Mouse (Mus musculus) erythroid progenitor cell, adult 5-6 weeks (primary cell): ENCODE results near the gene Srp68. TPM values are rescaled to one million over a fixed set of nuclear protein-coding genes. Genes with fewer than 3 reads are reported as not detected.

Experiments used
- ATAC-seq: replicated peaks from 2 replicates; pipeline ENCODE4 v1.8.0; 2016; ENCODE audit warnings: moderate number of reproducible peaks, mild to moderate bottlenecking, moderate TSS enrichment, inconsistent platforms; ENCODE audit not compliant: poor library complexity, low FRiP score, severe bottlenecking
- total RNA-seq, 2 experiments: library from RNA; stranded (forward) in 1 of 2; stranded (reverse) in 1 of 2; fragments of 150-400 nt in 1 of 2; fragments of 186-747, 209-891 nt in 1 of 2; gene quantifications; 2 replicates each; pipeline versions ENCODE4 v1.2.3 to v1.2.4; 2015 to 2017; ENCODE audit warnings: low replicate concordance in 2 of 2

Srp68 gene
- total RNA-seq, 2 experiments from 2014 or later, result 18.2 to 18.9 TPM

DNA sequence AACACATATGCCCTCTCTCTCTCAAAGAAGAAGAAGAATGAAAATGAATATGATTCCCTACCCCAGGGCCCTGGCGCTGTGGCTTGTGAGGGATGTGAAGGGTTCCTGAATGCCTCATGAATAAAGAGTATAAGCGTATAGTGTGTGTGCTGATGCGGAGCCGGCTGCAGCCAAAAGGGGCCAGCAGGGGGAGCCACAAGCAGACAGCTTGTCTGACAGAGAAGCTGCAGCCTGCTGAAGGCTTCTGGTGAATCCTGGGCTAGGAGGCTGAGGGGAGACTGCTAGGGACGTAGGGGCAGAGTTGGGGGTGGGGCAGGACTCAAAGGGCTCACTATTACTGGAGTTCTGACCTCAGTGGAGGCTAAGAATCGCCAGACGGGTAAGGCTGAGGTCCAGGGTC, 58.8 kb downstream of the Srp68 start:
- ATAC-seq, result no peak; the same call in 1 of the 2 replicates

DNA sequence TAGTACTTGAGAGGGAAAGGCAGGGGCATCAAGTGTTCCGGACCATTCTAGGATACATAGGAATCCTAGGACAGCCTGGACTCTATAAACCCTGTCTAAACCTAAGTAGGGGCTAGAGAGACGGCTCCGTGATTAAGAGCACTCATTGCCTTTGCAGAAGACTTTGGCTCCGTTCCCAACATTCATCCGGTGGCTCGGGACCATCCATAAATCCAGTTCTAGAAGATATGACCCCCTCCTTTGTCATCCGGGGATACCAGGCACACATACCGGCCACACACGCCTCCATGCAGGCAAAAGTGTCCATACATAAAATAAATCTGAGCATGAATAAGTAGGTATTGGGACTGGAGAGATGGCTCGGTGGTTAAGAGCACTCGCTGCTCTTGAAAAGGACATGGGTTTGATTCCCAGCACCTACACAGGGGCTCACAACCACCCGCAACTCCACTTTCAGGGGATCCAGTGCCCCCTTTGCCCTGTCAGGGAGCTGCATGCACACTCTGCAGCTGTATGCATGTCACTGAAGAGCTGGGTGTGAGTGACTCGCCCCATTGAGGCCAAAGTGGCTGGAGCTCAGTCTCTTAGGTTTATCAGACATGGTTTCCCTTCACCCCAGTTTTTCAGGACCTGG, 60.0 kb downstream of the Srp68 start:
- no peak for ATAC-seq

- ATAC-seq, result no peak
These were observed 61.2 kb downstream of the Srp68 start for GRCm38 (mm10) chr11:116212847-116213246.

DNA sequence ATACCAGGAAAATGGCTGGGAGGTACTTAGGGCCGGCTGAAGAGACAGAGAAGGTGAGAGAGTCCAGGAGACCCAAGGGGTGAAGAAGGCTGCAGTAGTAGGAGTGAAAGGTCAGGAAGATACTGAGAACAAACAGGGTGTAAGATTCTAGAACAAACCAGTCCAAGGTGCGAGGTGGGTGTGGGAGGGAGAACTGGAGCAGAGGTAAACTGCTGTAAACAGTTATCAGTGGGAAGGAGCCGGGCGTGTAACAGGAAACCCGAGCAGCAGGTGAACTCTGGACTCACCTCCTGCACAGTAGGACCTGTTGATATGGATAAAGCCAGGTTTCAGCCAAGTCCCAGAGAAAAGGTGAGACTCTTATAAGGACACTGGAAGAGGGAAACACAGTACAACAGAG, 63.3 kb downstream of the Srp68 start:
- ATAC-seq, result no peak

DNA sequence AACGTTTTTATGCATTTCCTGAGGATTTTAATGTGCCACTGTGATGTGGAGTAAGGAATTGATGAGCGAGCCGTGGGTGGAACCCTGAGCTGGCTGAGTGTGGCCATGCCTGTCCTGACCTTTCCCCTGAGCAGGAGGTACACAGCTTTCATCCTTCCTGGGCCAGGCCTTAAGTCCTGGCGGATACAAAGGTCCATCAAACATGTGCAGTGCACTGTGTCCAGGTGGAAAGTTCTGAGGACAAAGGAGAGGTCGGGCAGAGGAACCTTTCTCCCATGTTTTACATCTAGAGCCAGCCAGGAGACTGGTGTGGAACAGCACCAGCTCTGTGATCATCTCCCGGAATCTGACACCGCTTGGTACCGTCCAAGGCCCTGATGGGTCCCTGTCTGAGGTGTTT, 64.8 kb downstream of the Srp68 start:
- no peak for ATAC-seq

DNA sequence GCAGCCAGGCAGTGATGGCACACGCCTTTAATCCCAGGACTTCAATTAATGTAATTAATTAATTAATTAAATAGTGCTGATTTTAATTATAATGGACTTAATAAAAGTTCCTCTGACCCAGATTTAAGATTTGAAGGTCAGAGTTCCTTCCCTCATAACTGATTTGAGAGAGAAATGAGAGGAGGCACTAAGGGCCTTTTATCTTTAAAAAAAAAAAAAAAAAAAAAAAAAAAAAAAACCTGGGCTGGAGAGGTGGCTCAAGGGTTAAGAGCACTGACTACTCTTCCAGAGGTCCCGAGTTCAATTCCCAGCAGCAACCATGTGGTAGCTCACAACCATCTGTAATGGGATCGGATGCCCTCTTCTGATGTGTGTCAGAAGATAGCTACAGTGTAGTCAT, 65.4 kb downstream of the Srp68 start:
- ATAC-seq, result no peak

DNA sequence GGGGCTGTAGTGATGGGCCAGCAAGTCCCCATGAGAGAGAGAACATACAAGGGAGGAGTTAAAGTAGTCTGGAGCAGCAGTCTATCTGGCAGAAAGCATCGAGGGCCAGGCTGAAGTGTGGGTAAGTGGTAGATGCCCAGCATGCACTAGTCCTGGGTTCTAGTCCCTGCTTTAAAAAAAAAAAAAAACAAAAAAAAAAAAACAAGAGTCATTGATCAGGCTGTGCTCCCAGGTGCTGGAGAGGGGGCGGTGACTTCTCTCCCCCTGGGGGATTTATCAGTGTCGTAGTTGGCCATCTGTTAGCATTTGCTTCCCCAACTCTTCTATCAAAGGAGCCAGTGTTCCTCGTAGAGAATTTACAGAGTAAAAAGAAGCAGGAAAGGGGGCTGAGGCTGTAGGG, 67.3 kb downstream of the Srp68 start:
- no peak for ATAC-seq

- ATAC-seq, result no peak
These were observed 70.9 kb downstream of the Srp68 start for GRCm38 (mm10) chr11:116203150-116203549.

DNA sequence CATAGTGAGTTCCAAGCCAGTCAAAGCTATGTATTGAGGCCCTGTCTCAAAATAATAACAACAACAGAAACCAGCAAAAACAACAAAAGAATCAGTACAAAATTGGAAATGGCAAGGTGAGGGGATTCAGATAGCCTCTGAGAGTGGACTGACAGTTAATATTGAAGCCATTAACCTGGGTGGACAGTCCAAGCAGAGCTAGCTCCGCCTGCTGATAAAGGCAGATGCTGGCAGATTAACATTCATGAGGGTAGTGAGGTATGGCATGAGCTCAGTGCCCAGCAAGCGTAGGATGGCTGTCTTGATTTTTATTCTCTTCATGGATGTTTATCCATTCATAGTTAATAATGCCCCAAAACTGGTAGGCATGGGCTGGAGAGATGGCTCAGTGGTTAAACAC, 72.9 kb downstream of the Srp68 start:
- no peak for ATAC-seq

DNA sequence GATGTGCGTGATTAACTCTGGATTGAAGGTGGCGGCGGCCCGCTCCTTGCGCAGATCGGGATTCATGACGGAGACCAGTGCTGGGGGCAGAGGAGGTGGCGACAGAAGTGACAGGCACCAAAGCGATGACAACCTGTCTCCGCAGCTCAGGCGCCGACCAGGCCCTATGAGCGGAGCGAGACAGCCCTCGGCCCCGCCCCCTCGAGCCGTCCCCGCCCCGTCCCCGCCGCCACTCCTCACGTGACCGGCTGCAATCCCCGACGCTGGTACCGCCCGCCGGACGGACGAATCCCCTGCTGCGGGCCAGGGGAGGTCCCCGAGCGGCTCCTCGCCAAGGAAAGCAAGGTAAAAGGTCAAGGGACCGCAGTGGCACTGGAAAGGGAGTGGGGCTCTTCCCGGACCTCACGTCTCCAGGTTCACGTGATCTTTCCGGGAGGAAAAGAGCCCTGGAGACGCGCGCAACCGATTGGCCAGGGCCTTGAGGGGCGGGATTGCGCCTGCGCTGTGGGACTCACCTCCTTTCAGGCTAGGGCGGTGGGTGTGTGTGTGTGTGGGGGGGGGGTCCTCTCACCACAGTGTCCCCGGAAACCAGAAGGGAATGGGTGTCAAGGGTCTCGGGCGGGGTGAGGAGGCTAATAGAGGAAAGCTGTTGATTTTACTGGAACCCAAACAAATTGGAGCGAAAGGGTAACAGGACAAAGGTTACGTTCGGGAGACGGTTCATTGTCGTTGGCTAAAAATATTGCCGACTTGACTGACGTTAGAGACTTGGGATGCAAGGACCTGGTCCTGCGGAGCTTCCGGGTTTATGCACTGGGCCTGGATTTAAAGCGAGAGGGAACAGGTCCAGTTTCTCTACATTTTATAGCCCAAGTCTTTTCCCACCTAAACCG, 75.1 kb downstream of the Srp68 start, which contains the start of the genes Ten1 and Acox1:
Gene Ten1 (plus strand): TSS at position 217 of the 893 bp plus-strand sequence.
Gene Acox1 (minus strand): TSS at position 407 of the 893 bp plus-strand sequence.
- ATAC-seq, result peak; percentile 88

DNA sequence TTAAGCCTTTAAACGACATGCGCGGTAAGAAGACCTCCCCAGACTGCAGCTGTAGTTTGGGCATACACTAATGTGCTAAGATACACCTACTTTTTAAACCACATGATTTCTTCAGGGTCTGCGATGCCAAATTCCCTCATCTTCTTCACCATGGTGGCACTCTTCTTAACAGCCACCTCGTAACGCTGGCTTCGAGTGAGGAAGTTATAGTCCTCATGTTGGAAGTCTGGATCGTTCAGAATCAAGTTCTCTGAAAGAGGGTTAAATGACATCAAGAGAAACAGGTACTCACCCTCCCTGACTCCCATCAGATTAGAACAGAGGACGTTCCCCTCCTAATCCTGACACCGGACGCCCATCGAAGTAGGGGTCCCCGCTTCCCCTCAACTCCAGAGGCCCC, 75.9 kb downstream of the Srp68 start:
- ATAC-seq, result peak; percentile 46

DNA sequence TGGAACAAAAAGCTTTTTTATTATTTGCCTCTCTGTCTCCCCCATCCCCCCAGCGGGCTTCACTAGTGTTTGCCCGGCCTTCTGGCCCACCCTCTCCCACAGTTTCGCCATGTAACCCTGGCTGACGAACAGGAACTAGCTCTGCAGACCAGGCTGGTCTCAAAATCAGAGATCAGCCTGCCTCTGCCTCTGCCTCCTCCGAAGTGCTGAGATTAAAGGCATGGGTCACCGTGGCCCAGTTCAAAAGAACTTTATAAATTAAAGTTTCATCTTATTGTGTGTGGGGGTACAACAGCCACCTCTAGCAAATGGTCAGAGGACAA, 76.5 kb downstream of the Srp68 start:
- no peak for ATAC-seq

GRCm38 (mm10) chr11:116196866-116197583, 77.0 kb downstream of the Srp68 start:
- ATAC-seq, result no peak

DNA sequence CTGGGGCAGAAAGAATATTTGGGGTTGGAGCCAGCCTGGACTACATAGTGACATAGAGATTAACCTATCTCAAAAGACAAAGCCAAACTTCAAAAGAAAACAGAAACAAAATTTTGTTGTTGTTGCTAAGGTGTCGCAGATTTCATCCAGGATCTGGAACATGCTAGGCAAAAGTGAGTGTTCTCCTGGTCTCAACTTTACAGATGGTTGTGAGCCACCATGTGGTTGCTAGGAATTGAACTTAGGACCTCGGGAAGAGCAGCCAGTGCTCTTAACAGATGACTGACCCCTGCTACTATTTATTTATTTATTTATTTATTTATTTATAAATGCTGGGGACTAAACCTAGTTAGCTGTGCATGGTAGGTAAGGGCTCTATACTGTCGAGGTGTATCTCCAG, 77.7 kb downstream of the Srp68 start:
- no peak for ATAC-seq

GRCm38 (mm10) chr11:116195252-116195651, 78.8 kb downstream of the Srp68 start:
- no peak for ATAC-seq

Other genes starting within 250 kb of the Srp68 start
- 711 and 715 TPM in 2 replicates for gene H3f3b, start 246.3 kb downstream of the Srp68 start, total RNA-seq (2015; ENCODE audit: low replicate concordance)
- 555 and 685 TPM in 2 replicates for gene H3f3b, start 246.3 kb downstream of the Srp68 start, total RNA-seq (2017; ENCODE audit: low replicate concordance)
- gene Unk, start 243.9 kb downstream of the Srp68 start, total RNA-seq (2015; ENCODE audit: low replicate concordance), result 12.2 and 15.1 TPM in 2 replicates
- 24.3 and 29.4 TPM in 2 replicates for gene Unk, start 243.9 kb downstream of the Srp68 start, total RNA-seq (2017; ENCODE audit: low replicate concordance)
- 2.5 and 6.5 TPM in 2 replicates for gene Unc13d, start 196.3 kb downstream of the Srp68 start, total RNA-seq (2015; ENCODE audit: low replicate concordance)
- 1.9 and 2.1 TPM in 2 replicates for gene Unc13d, start 196.3 kb downstream of the Srp68 start, total RNA-seq (2017; ENCODE audit: low replicate concordance)
- 114 and 127 TPM in 2 replicates for gene Wbp2, start 187.2 kb downstream of the Srp68 start, total RNA-seq (2015; ENCODE audit: low replicate concordance)
- gene Wbp2, start 187.2 kb downstream of the Srp68 start, total RNA-seq (2017; ENCODE audit: low replicate concordance), result 43.8 and 56.9 TPM in 2 replicates
- gene Trim47, start 147.0 kb downstream of the Srp68 start, total RNA-seq (2015; ENCODE audit: low replicate concordance), result 2.5 TPM in 1 of 2 replicates, not detected in the other
- 0.90 TPM in 1 of 2 replicates, not detected in the other for gene Trim47, start 147.0 kb downstream of the Srp68 start, total RNA-seq (2017; ENCODE audit: low replicate concordance)
- gene Trim65, start 143.1 kb downstream of the Srp68 start, total RNA-seq (2015; ENCODE audit: low replicate concordance), result 4.0 and 4.6 TPM in 2 replicates
- gene Trim65, start 143.1 kb downstream of the Srp68 start, total RNA-seq (2017; ENCODE audit: low replicate concordance), result 0.30 and 1.4 TPM in 2 replicates
- 9.2 and 16.9 TPM in 2 replicates for gene Mrpl38, start 135.3 kb downstream of the Srp68 start, total RNA-seq (2015; ENCODE audit: low replicate concordance)
- gene Mrpl38, start 135.3 kb downstream of the Srp68 start, total RNA-seq (2017; ENCODE audit: low replicate concordance), result 5.3 and 8.5 TPM in 2 replicates
- 13.3 and 32.7 TPM in 2 replicates for gene Fbf1, start 106.1 kb downstream of the Srp68 start, total RNA-seq (2015; ENCODE audit: low replicate concordance)
- gene Fbf1, start 106.1 kb downstream of the Srp68 start, total RNA-seq (2017; ENCODE audit: low replicate concordance), result 12.3 and 27.5 TPM in 2 replicates
- 11.2 and 19.3 TPM in 2 replicates for gene Ten1, start 75.4 kb downstream of the Srp68 start, total RNA-seq (2015; ENCODE audit: low replicate concordance)
- 3.0 and 3.7 TPM in 2 replicates for gene Ten1, start 75.4 kb downstream of the Srp68 start, total RNA-seq (2017; ENCODE audit: low replicate concordance)
- gene Acox1, start 75.2 kb downstream of the Srp68 start, total RNA-seq (2015; ENCODE audit: low replicate concordance), result 15.5 and 18.4 TPM in 2 replicates
- 6.4 and 20.5 TPM in 2 replicates for gene Acox1, start 75.2 kb downstream of the Srp68 start, total RNA-seq (2017; ENCODE audit: low replicate concordance)
- gene Evpl, start 36.1 kb downstream of the Srp68 start, total RNA-seq (2015; ENCODE audit: low replicate concordance), result not detected in 2 replicates
- gene Evpl, start 36.1 kb downstream of the Srp68 start, total RNA-seq (2017; ENCODE audit: low replicate concordance), result not detected in 2 replicates
- not detected in 2 replicates for gene Galr2, start 6.7 kb upstream of the Srp68 start, total RNA-seq (2015; ENCODE audit: low replicate concordance)
- gene Galr2, start 6.7 kb upstream of the Srp68 start, total RNA-seq (2017; ENCODE audit: low replicate concordance), result not detected in 2 replicates
- gene Exoc7, start 33.0 kb upstream of the Srp68 start, total RNA-seq (2015; ENCODE audit: low replicate concordance), result 7.6 and 8.4 TPM in 2 replicates
- gene Exoc7, start 33.0 kb upstream of the Srp68 start, total RNA-seq (2017; ENCODE audit: low replicate concordance), result 7.4 and 57.7 TPM in 2 replicates
- gene Foxj1, start 61.2 kb upstream of the Srp68 start, total RNA-seq (2015; ENCODE audit: low replicate concordance), result not detected in 2 replicates
- 0.83 TPM in 1 of 2 replicates, not detected in the other for gene Foxj1, start 61.2 kb upstream of the Srp68 start, total RNA-seq (2017; ENCODE audit: low replicate concordance)
- 5.8 and 11.7 TPM in 2 replicates for gene Rnf157, start 138.8 kb upstream of the Srp68 start, total RNA-seq (2015; ENCODE audit: low replicate concordance)
- gene Rnf157, start 138.8 kb upstream of the Srp68 start, total RNA-seq (2017; ENCODE audit: low replicate concordance), result 9.2 and 9.8 TPM in 2 replicates
- 153 and 187 TPM in 2 replicates for gene Ubald2, start 159.9 kb upstream of the Srp68 start, total RNA-seq (2015; ENCODE audit: low replicate concordance)
- gene Ubald2, start 159.9 kb upstream of the Srp68 start, total RNA-seq (2017; ENCODE audit: low replicate concordance), result 47.2 and 63.3 TPM in 2 replicates
- not detected in 2 replicates for gene Qrich2, start 192.0 kb upstream of the Srp68 start, total RNA-seq (2015; ENCODE audit: low replicate concordance)
- not detected in 2 replicates for gene Qrich2, start 192.0 kb upstream of the Srp68 start, total RNA-seq (2017; ENCODE audit: low replicate concordance)
- 10.8 and 15.9 TPM in 2 replicates for gene Prpsap1, start 220.0 kb upstream of the Srp68 start, total RNA-seq (2015; ENCODE audit: low replicate concordance)
- gene Prpsap1, start 220.0 kb upstream of the Srp68 start, total RNA-seq (2017; ENCODE audit: low replicate concordance), result 9.5 and 12.0 TPM in 2 replicates